Mouse (Mus musculus): ENCODE data around the gene Sh3bp1. TPM values are rescaled to one million over a fixed set of nuclear protein-coding genes. Genes with fewer than 3 reads are reported as not detected.

Gene Sh3bp1
- polyA plus RNA-seq, 1 experiment from 2014 or later, result 10.3 TPM

- 6% methylated on average over 2 of the region's 2 CpGs for WGBS
- Histone ChIP-seq H3K27ac (no peak overlapping the region), H3K4me3 (replicated peaks) (no peak overlapping the region)
Observed at GRCm38 (mm10) chr15:78903243-78903642, 3.7 kb downstream of the Sh3bp1 start.

DNA sequence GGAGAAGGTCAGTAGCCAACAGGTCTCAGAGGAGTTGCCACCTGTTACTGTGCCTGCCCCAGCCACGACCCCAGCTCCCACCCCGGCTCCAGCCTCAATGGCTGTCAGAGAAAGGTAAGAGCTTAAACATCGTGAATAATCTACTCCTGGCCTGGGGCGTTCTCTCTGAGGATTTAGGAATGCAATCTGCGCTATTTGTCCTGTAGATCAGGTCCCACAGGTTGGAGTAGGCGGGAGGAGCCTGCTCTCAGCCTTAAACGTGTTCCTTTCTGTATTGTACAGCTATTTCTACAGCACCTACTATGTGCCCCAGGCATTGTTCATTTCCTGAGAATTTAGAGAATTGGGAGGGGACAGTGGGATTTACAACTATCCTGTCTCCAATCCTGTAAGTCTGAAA is 8.8 kb downstream of the Sh3bp1 start:
- Histone ChIP-seq H3K36me3 (replicated peaks) (0 out of 2 replicates have a peak, but pooled peaks cover 5% of the 10 kb centered on the region), H3K27me3 (no peaks in the 10 kb centered on the region), H3K9me3 (no peaks in the 10 kb centered on the region), H3K27ac (no peak overlapping the region), H3K4me2 (no peak overlapping the region), H3K4me3 (replicated peaks) (no peak overlapping the region), H3K9ac (no peak overlapping the region), H3K4me1 (peaks cover 5% of the 10 kb centered on the region; the same call in 1 of the 2 replicates)
- 80% methylated on average over 7 of the region's 7 CpGs for WGBS
- no peak for ATAC-seq (ENCODE audit: low FRiP score)

More at GRCm38 (mm10) chr15:78903243-78903642, 3.7 kb downstream of the Sh3bp1 start:
- no peaks in the 10 kb centered on the region for H3K9me3 ChIP-seq
- H3K4me1 ChIP-seq, result peaks cover 27% of the 10 kb centered on the region
- 0 out of 2 replicates have a peak, but pooled peaks cover 5% of the 10 kb centered on the region for H3K36me3 ChIP-seq (replicated peaks)
- peak; percentile 22 for ATAC-seq (ENCODE audit: low FRiP score)
- H3K4me2 ChIP-seq, result no peak overlapping the region
- no peak overlapping the region for H3K9ac ChIP-seq
- H3K27me3 ChIP-seq, result peaks cover 37% of the 10 kb centered on the region

GRCm38 (mm10) chr15:78908982-78909381 is 9.4 kb downstream of the Sh3bp1 start:
- Histone ChIP-seq H3K27me3 (no peaks in the 10 kb centered on the region), H3K4me1 (peaks cover 5% of the 10 kb centered on the region; the same call in 1 of the 2 replicates), H3K27ac (no peak overlapping the region), H3K36me3 (replicated peaks) (0 out of 2 replicates have a peak, but pooled peaks cover 5% of the 10 kb centered on the region), H3K9ac (no peak overlapping the region), H3K4me3 (replicated peaks) (no peak overlapping the region), H3K9me3 (no peaks in the 10 kb centered on the region), H3K4me2 (no peak overlapping the region)
- 91% methylated on average over 8 of the region's 8 CpGs for WGBS
- ATAC-seq (ENCODE audit: low FRiP score), result no peak

GRCm38 (mm10) chr15:78912040-78912439 is 12.5 kb downstream of the Sh3bp1 start:
- no peak overlapping the region for H3K9ac ChIP-seq
- peaks cover 31% of the 10 kb centered on the region for H3K4me1 ChIP-seq
- WGBS, result 32% methylated on average over 9 of the region's 9 CpGs

GRCm38 (mm10) chr15:78913632-78914090 is 14.1 kb downstream of the Sh3bp1 start, which contains the start of gene Pdxp:
Gene Pdxp (plus strand): TSS chr15:78913919.
- Histone ChIP-seq H3K27me3 (no peaks in the 10 kb centered on the region), H3K9me3 (no peaks in the 10 kb centered on the region), H3K4me1 (peaks cover 33% of the 10 kb centered on the region), H3K4me3 (replicated peaks) (peak within 1 kb of the TSS; percentile 76), H3K4me2 (peak within 1 kb of the TSS; percentile 95), H3K9ac (peak within 1 kb of the TSS; percentile 83), H3K36me3 (replicated peaks) (peaks cover 12% of the 10 kb centered on the region), H3K27ac (peak within 1 kb of the TSS; percentile 95)
- WGBS, result under 1% methylated on average over 51 of the region's 51 CpGs
- peak; percentile 93 for ATAC-seq (ENCODE audit: low FRiP score)

More at GRCm38 (mm10) chr15:78912040-78912439, 12.5 kb downstream of the Sh3bp1 start:
- H3K27ac ChIP-seq, result no peak overlapping the region
- H3K27me3 ChIP-seq, result no peaks in the 10 kb centered on the region
- no peak overlapping the region for H3K4me3 ChIP-seq (replicated peaks)
- no peak for ATAC-seq (ENCODE audit: low FRiP score)
- no peak overlapping the region for H3K4me2 ChIP-seq
- no peaks in the 10 kb centered on the region for H3K36me3 ChIP-seq (replicated peaks)
- H3K9me3 ChIP-seq, result no peaks in the 10 kb centered on the region

DNA sequence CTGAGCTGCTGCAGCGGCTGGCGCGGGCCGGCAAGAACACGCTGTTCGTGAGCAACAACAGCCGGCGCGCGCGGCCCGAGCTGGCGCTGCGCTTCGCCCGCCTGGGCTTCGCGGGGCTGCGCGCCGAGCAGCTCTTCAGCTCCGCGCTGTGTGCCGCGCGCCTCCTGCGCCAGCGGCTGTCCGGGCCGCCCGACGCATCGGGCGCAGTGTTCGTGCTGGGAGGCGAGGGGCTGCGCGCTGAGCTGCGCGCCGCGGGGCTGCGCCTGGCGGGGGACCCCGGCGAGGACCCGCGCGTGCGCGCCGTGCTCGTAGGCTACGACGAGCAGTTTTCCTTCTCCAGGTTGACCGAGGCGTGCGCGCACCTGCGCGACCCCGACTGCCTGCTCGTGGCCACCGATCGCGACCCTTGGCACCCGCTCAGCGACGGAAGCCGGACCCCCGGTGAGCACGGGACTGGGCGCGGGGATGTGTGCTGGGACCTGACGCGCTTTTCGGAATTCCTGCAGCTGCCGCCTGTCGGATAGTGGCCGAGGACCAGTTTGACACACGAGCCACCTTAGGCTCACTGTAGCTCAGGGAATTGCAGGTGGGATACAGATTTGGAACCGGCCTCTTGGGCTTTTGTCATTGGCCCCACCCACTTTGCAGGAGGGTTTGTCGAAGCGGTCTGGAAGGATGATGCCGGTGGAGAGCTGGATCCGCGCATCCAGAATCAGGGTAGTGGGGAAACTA is 14.7 kb downstream of the Sh3bp1 start:
- H3K9me3 ChIP-seq, result no peaks in the 10 kb centered on the region
- H3K36me3 ChIP-seq (replicated peaks), result peaks cover 17% of the 10 kb centered on the region
- H3K9ac ChIP-seq, result peak overlapping the region; percentile 83
- peak overlapping the region; percentile 95 for H3K4me2 ChIP-seq
- H3K27ac ChIP-seq, result peak overlapping the region; percentile 95
- peaks cover 33% of the 10 kb centered on the region for H3K4me1 ChIP-seq
- under 1% methylated on average over 71 of the region's 87 CpGs for WGBS
- ATAC-seq (ENCODE audit: low FRiP score), result peak; percentile 71
- H3K4me3 ChIP-seq (replicated peaks), result peak overlapping the region; percentile 76
- H3K27me3 ChIP-seq, result no peaks in the 10 kb centered on the region

DNA sequence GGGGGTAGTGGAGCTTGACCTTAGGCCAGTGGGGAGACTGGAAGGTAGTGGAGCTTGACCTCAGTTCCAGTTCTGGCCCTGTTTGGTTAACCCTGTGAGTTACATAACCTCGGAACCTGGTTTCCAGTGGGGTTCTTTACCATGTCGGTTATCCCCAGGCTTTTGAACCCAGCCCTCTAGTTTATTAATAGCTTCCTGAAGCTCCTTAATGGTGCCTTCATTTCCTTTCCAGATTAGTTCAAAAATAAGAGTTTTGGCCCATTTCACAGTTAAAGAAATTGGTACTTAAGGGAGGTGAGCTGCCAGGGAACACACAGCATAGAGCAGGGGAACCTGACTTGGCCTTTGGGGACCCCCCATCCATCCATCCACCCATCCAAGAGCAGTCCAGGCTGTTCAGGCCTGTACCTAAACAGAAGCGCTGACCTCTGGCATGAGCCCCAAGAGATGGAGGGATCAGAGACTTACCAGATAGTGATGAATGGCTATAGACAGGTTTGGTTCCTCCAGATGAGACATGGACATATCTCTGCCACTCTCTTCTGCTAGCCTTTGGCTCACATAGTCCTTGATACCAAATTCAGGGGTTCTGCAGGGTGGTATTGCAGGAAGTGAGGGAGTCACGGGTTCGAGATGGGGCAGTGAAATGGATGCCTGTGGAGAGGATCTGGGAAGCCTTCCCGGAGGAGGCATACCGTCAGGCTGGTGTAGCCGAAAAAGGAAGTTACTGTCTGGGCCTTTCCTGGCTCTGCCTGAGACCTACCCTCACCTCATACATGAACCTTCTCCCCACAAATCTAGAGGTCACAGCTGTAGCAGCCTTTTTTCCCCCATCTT is 15.5 kb downstream of the Sh3bp1 start:
- no peaks in the 10 kb centered on the region for H3K27me3 ChIP-seq
- 0 out of 2 replicates have a peak overlapping the region, but pooled peaks have one; percentile 95 for H3K27ac ChIP-seq
- no peak for ATAC-seq (ENCODE audit: low FRiP score)
- H3K9me3 ChIP-seq, result no peaks in the 10 kb centered on the region
- peaks cover 23% of the 10 kb centered on the region for H3K36me3 ChIP-seq (replicated peaks)
- peak overlapping the region; percentile 76 for H3K4me3 ChIP-seq (replicated peaks)
- WGBS, result 52% methylated on average over 8 of the region's 8 CpGs
- H3K4me1 ChIP-seq, result peaks cover 33% of the 10 kb centered on the region
- peak overlapping the region; percentile 95 for H3K4me2 ChIP-seq
- H3K9ac ChIP-seq, result peak overlapping the region; percentile 83

DNA sequence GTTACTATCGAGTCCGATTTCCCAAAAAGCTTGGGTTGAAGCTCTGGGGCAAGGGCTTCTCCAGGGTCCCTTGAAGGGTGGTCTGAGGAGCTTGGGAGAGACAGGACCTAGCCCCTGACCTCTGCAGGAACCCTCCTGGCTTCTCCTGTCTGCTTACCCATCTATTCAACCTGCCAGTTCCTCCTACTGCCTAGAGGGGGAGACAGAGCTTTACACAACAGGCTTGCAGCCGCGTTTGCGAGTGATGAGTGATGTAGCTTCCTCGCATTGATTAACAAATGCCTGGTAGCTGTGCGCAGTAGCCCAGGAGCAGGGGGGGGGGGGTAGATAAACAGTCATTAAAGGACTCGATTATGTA is 16.1 kb downstream of the Sh3bp1 start:
- no peaks in the 10 kb centered on the region for H3K27me3 ChIP-seq
- H3K9me3 ChIP-seq, result no peaks in the 10 kb centered on the region
- ATAC-seq (ENCODE audit: low FRiP score), result peak; percentile 20; the same call in 1 of the 2 replicates
- 8% methylated on average over 8 of the region's 8 CpGs for WGBS
- H3K4me1 ChIP-seq, result peaks cover 33% of the 10 kb centered on the region
- peak overlapping the region; percentile 76 for H3K4me3 ChIP-seq (replicated peaks)
- H3K9ac ChIP-seq, result peak overlapping the region; percentile 83
- H3K27ac ChIP-seq, result peak overlapping the region; percentile 69
- H3K4me2 ChIP-seq, result peak overlapping the region; percentile 95
- H3K36me3 ChIP-seq (replicated peaks), result peaks cover 23% of the 10 kb centered on the region

GRCm38 (mm10) chr15:78916052-78916826 is 16.7 kb downstream of the Sh3bp1 start:
- peaks cover 33% of the 10 kb centered on the region for H3K4me1 ChIP-seq
- H3K9me3 ChIP-seq, result no peaks in the 10 kb centered on the region
- H3K9ac ChIP-seq, result peak overlapping the region; percentile 83
- H3K27me3 ChIP-seq, result no peaks in the 10 kb centered on the region
- H3K36me3 ChIP-seq (replicated peaks), result peaks cover 23% of the 10 kb centered on the region
- H3K4me2 ChIP-seq, result peak overlapping the region; percentile 95
- peak overlapping the region; percentile 69 for H3K27ac ChIP-seq
- WGBS, result 50% methylated on average over 12 of the region's 12 CpGs
- H3K4me3 ChIP-seq (replicated peaks), result peak overlapping the region; percentile 76
- ATAC-seq (ENCODE audit: low FRiP score), result no peak

DNA sequence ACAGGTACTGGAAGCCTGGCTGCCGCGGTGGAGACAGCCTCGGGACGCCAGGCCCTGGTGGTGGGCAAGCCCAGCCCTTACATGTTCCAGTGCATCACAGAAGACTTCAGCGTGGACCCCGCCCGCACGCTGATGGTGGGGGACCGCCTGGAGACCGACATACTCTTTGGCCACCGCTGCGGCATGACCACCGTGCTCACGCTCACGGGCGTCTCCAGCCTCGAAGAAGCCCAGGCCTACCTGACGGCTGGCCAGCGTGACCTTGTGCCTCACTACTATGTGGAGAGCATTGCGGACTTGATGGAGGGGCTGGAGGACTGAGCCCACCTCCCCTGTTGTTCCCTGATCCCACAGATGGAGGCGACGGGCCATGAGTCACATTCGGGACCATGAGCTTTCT is 18.6 kb downstream of the Sh3bp1 start:
- H3K9ac ChIP-seq, result no peak overlapping the region
- peaks cover 23% of the 10 kb centered on the region for H3K36me3 ChIP-seq (replicated peaks)
- H3K27me3 ChIP-seq, result no peaks in the 10 kb centered on the region
- no peak for ATAC-seq (ENCODE audit: low FRiP score)
- H3K27ac ChIP-seq, result no peak overlapping the region
- H3K9me3 ChIP-seq, result no peaks in the 10 kb centered on the region
- 96% methylated on average over 23 of the region's 23 CpGs for WGBS
- peaks cover 32% of the 10 kb centered on the region for H3K4me1 ChIP-seq
- H3K4me2 ChIP-seq, result no peak overlapping the region
- no peak overlapping the region for H3K4me3 ChIP-seq (replicated peaks)

DNA sequence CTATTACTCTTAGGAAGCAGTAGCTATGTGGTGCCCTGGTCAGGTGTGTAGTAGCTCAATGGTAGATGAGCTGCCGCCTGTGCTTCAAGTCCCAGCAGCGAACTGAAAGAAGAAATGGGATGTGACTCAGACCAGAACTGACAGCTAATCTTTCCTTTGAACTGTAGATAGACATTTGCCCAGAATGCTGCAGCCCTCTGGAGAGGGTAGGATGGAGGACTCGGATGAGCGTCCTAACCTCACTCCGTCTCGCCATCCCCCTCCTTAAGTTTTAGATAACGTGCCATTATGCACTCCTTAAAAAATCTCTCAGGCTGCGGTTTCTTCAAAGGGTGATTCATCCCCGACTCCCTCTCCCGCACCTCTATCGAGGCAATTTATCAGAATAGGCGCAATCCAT is 20.3 kb downstream of the Sh3bp1 start:
- WGBS, result 84% methylated on average over 12 of the region's 12 CpGs

More for the DNA sequence above, 20.3 kb downstream of the Sh3bp1 start:
- Histone ChIP-seq H3K27ac (no peak overlapping the region), H3K4me3 (replicated peaks) (no peak overlapping the region), H3K4me1 (peaks cover 24% of the 10 kb centered on the region), H3K4me2 (no peak overlapping the region), H3K9ac (no peak overlapping the region), H3K36me3 (replicated peaks) (peaks cover 23% of the 10 kb centered on the region), H3K27me3 (no peaks in the 10 kb centered on the region), H3K9me3 (no peaks in the 10 kb centered on the region)
- no peak for ATAC-seq (ENCODE audit: low FRiP score)
